Mouse (Mus musculus): Measurements from ENCODE around the gene Dennd6b. TPM values are rescaled to one million over a fixed set of nuclear protein-coding genes. Genes with fewer than 3 reads are reported as not detected.
A peak's percentile ranks its signal among the peaks of the same experiment; 100 is the strongest.

Dennd6b gene
- total RNA-seq, 2 experiments from 2014 or later: 39.9 to 52.2 TPM

DNA sequence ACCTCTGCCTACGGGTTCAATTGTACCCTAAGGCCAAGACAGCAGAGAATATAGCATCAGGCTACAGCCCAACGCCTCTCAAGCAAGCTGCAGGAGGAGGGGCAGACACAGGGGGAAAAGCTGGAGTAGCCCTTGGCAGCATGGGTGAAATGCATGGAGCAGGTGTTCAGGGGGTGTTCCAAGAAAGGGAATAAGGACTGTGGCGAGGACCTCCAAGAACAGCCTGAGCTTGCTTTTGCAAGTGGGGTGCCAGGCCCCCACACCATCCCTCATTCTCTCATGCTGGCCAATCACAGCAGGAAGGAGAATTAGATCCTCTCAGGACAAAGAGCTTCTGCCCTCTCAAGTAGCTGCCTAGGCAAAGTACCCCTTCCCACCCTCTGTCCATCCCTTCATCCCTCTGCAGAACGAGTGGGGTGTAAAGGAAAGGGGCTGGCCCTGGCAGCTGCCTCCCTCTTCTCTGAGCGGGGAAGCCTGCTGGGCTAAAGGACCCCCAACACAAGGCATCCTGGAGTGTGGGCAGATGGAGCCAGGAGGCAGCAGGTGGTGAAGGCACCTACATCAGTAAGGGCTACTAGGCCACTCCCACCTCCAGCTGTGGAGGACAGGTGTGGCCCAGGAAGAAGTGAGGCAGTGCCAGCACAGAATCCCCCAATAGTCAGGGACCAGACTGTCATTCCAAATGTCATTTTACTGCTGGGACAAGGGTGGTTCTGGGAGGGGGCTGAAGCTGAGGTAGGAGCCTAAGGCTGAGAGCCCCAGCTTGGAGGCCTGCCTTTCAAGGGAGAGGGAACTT is 12.0 kb downstream of the Dennd6b start:
- intact Hi-C loops (cut with DNase I): no loop called here
- no peak for DNase-seq (ENCODE audit: low spot score in 2 of 2)

DNA sequence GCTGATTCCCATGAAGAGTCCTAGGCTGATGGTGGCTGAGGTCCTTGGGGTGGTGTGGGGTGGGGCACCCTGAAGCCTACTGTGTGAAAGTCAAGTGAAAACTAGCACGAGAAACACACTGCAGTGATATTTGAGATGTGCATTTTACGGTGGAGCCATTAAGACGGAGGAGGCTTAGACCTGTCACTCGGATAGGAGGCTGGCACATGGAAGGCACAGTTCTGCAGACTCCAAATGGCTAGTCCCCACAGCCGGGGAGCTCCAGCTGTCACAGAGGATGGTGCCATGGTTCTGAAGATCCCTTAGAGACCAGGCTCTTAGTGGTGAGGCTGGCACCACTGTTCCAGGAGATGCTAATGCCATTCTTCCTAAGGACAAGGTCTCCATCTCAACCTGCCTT is 13.5 kb downstream of the Dennd6b start:
- DNase-seq (ENCODE audit: low spot score in 2 of 2): no peak
- intact Hi-C loops (cut with DNase I): no loop called here

- intact Hi-C loops (cut with DNase I): no loop called here
These were observed 14.0 kb downstream of the Dennd6b start for GRCm38 (mm10) chr15:89182328-89182741.

DNA sequence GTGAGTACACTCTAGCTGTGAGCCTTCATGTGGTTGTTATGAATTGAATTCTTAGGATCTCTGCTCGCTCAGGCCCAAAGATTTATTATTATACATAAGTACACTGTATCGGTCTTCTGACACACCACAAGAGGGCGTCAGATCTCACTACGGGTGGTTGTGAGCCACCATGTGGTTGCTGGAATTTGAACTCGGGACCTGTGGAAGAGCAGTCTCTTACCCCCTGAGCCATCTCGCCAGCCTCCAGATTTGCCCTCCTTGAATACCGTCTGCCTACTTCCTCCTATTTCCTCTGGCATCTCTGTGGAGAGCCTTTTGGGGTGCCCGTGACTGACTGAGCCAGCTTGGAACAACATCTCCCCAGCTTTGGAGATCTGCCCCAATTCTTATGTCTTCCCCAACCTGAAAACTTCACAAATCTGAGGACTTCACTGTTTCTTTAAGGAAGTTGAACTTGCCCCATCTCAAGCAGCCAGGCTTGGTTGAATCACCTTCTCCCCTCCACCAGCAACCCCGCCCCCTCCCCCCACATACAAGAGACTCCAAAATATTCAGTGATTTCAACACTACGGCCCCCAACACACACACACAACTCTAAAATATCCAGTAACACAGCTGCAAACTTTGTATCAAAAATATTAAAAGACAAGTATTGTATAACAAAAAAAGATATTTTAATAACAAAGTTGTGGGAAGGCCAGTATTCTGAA is 14.6 kb downstream of the Dennd6b start:
- DNase-seq (ENCODE audit: low spot score in 2 of 2): no peak
- intact Hi-C loops (cut with DNase I): loop anchor here (2.0 kb wide), 1 partner anchor 15 kb away; the partner anchor contains the start of gene Dennd6b

More at GRCm38 (mm10) chr15:89182328-89182741, 14.0 kb downstream of the Dennd6b start:
- no peak for DNase-seq (ENCODE audit: low spot score in 2 of 2)

DNA sequence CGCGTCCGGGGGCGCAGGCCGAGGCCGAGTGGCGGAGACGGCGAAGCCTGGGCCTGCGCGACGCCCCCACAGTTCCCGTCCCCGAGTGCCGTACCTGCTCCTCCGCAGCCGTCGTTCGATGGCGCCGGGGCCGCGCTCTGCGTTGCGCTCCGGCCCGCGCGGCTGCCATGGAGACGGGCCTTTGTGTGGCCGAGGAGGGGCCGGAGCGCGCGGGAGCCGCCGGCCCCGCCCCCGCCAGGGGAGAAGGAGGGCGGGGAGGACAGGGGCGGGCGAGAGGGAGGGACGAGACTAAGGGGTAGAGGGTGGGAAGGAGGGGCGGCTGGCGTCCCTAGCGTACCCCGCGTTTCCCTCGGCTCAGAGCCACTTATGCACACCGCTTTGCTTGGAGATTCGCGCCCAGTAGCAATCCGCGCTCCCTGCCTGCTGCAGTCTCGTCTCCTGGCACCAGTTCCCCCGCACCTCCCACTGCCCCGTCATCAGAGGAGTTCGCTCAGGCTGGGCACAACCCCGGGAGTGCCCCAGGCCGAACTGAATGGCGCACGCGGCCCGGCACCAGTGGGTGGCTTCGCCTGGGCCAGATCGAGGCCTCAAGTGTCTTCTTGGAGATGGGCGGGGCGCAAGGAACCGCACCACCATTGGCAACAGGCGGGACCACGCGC is 15.6 kb downstream of the Dennd6b start, which contains the start of gene Plxnb2:
Plxnb2 (minus strand) TSS at position 218 of the 659 bp plus-strand sequence.
- intact Hi-C loops (cut with DNase I): loop anchor here (2.0 kb wide), 1 partner anchor 16 kb away; the partner anchor contains the start of gene Dennd6b
- DNase-seq (ENCODE audit: low spot score in 2 of 2): peak; percentile 81 to 82

DNA sequence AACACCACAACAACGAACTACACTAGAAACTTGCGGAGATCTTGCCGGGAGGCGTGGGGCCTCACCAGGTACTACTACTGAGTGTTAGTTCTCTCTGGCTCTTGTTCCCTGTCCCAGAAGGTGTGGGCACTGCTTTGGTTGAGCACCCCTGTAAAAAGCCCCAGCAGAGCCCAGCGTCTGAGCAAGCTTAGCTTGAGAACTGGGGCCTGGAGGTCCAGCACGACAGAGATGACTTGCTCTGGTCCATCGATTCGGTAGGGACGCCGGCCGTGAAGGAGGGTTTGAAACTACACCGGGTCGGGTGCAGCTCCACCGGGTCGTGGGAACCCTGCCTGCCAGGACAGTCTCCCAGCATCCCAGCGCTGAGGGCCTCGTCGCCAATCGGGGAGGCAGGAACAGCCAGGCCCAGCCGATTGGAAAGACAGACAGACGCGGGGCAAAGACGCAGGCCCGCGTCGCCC is 16.2 kb downstream of the Dennd6b start:
- DNase-seq (ENCODE audit: low spot score in 2 of 2): no peak

GRCm38 (mm10) chr15:89179630-89179964 is 16.7 kb downstream of the Dennd6b start:
- DNase-seq (ENCODE audit: low spot score in 2 of 2): no peak
- intact Hi-C loops (cut with DNase I): no loop called here

More for the DNA sequence above, 16.2 kb downstream of the Dennd6b start:
- intact Hi-C loops (cut with DNase I): loop anchor here (2.0 kb wide), 1 partner anchor 17 kb away; the partner anchor contains the start of gene Dennd6b

GRCm38 (mm10) chr15:89178954-89179629 is 17.2 kb downstream of the Dennd6b start:
- intact Hi-C loops (cut with DNase I): no loop called here

GRCm38 (mm10) chr15:89178260-89178860 is 17.9 kb downstream of the Dennd6b start:
- intact Hi-C loops (cut with DNase I): no loop called here
- DNase-seq (ENCODE audit: low spot score in 2 of 2): no peak

More at GRCm38 (mm10) chr15:89178954-89179629, 17.2 kb downstream of the Dennd6b start:
- DNase-seq (ENCODE audit: low spot score in 2 of 2): no peak

DNA sequence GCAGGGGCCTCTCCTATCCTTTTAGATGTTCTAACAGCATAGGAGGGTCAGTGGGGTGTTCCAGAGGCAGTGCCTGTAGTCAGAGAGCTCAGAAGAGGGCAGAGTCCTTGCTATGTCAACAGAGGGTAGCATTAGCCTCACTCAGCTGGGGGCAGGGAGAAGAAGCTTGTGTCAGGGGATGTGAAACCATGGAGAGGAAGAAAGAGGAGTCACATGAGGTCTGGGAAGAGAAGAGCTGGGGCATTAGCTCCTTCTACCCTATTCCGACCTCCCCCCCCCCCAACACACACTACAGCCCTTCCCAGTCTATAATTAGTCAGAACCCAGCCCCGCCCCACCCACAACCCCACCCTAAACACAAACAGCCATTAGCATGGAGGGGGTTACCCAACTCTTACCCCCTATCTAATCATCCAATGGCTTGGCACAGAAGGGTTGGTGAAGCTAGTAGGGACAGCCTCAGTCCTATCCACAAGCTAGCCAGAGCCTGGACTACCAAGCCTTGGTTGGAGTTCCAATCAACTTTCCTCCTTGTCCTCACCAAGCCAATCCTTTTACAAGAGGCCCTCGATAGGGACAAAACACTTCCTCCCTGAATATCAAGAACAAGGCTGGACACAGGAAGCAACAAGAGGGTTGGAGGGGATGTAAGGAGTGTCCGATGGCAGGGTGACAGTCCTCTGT is 18.6 kb downstream of the Dennd6b start:
- intact Hi-C loops (cut with DNase I): no loop called here
- DNase-seq (ENCODE audit: low spot score in 2 of 2): no peak

- peak in 1 of 2 experiments; percentile 47 for DNase-seq (ENCODE audit: low spot score in 2 of 2)
- intact Hi-C loops (cut with DNase I): no loop called here
These were observed 19.2 kb downstream of the Dennd6b start for GRCm38 (mm10) chr15:89177121-89177520.

GRCm38 (mm10) chr15:89175411-89176155 is 20.7 kb downstream of the Dennd6b start:
- DNase-seq (ENCODE audit: low spot score in 2 of 2): no peak
- intact Hi-C loops (cut with DNase I): no loop called here

DNA sequence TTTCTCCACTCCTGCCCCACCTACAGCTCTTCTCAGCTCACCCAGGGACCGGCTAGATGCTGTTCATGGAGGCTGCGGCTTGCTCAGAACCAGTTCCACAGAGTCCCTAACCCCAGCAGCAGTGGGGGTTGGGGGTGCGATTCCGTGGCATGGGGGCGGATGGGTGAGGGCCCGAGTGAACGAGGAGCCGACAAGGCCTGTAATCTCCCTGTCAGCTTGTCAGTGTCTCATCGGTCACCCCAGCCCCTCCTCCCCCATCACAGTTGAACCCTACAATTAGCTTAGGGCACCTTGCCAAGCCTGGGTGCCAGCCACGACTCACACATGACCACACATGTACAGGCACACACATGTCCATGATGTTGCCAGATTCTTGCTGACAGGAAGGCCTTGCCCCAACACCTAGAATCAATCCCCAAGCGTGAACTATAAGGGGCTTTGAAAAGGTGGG is 21.4 kb downstream of the Dennd6b start:
- DNase-seq (ENCODE audit: low spot score in 2 of 2): no peak
- intact Hi-C loops (cut with DNase I): no loop called here

- no peak for DNase-seq (ENCODE audit: low spot score in 2 of 2)
- intact Hi-C loops (cut with DNase I): no loop called here
These were observed 22.4 kb downstream of the Dennd6b start for GRCm38 (mm10) chr15:89173906-89174214.

DNA sequence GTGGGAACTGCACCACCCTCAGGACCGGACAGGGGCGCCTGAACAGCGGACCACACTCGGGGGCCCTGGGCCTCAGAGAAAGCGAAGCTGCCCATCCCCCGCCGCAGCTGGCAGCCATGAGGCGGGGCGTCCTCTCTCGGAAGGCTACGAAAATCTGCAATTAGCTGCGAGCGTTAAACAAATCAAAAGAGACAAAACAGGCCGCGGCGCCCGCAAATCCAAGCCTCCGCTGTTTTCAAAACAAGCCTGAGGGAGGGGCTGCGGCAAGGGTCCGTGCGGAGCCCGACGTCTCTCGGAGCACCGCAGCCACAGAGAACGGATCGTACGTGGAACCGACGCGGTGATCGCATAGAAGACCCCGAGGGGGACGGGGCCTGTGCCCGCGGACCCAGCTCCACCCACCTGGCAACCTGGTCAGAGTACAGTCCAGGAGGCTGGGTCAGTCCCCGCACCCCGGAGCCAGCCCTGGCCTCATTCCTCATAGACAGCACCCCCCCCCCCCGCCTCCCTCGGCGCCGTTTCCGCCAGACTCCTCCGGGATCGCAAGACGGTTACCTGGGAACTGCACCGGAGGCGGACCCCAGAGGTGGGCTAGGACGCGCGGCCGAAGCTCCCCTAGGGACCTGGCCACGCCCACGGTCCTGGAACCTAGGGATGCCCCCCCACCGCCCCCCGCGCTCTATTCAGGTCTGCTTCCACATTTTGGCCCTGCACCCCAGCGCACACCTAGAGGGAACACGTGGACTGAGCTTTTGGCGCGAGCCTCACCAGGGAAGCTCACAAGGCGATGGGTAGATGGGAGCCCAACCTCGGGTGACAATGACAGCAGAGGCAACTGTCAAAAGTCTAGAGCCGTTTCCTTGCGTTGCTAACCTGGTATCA is 23.0 kb downstream of the Dennd6b start:
- peak in 1 of 2 experiments; percentile 41 for DNase-seq (ENCODE audit: low spot score in 2 of 2)
- intact Hi-C loops (cut with DNase I): no loop called here

DNA sequence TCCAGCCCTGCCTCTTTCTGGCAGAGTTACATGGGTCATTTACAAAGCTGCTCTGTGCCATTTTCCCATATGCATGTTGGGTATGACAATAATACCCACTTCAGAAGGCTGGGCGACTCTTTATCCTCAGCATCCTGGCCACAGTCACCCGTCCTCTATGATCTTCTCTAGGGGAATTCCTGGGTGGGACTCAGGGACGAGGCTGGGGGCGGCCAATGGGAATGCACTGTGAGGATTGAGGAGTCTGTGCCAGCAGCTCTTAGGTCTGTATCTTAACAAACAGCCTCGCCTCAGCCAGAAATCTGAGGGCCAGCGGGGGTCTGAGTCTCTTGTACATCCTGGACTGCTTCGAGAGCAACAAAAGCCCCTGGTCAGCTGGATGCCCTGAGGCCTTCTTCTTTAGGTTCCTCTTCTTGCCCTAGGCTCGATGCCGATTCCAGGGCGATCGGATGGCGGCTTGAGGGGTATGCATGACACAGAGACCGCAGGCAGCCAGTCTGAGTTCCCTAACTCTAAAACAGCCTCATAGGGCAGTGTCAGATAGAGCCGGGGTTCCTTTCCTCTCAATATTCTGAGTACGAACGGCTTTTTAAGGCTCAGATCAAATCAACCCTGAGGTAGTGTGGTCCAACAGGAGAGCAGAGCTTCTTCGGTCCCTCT is 23.9 kb downstream of the Dennd6b start:
- no peak for DNase-seq (ENCODE audit: low spot score in 2 of 2)

More for the DNA sequence above, 23.9 kb downstream of the Dennd6b start:
- intact Hi-C loops (cut with DNase I): no loop called here
